Comparison of ENCODE assay signal across 8 mouse cellular contexts in genomic region chr6:86599951-86600414, GRCm38 (mm10). TPM values are rescaled to one million over a fixed set of nuclear protein-coding genes. Genes with fewer than 3 reads are reported as not detected.
DNase-seq lines count a peak whose midpoint lies in the region; ATAC-seq and TF ChIP-seq lines count a peak whose summit lies in the region.

No protein-coding gene starts in this region.

- intact Hi-C loops in gastrocnemius, adult 2 months (cut with DNase I), result loop anchor here (5.0 kb wide), 1 partner anchor 67 kb away; the partner anchor contains the start of gene Mxd1

- TF ChIP-seq EP300 in lung, postnatal 0 days (IDR thresholded peaks at IDR 0.05), result peak; percentile 77
- peak; percentile 7 for TF ChIP-seq EP300 in stomach, postnatal 0 days (optimal IDR thresholded peaks at IDR 0.05)

- TF ChIP-seq CTCF in gastrocnemius, adult 2 months (IDR thresholded peaks at IDR 0.05), result no peak
- TF ChIP-seq CTCF in intestine, postnatal 0 days (IDR thresholded peaks at IDR 0.05; ENCODE audit: low read depth), result no peak
- no peak for TF ChIP-seq CTCF in lung, postnatal 0 days (IDR thresholded peaks at IDR 0.05)
- no peak for TF ChIP-seq CTCF in stomach, postnatal 0 days (IDR thresholded peaks at IDR 0.05; ENCODE audit: low read depth)

- no peak overlapping the region for H3K4me2 ChIP-seq in liver, embryonic 11.5 days
- 0 out of 2 replicates have a peak overlapping the region, but pooled peaks have one; percentile 21 for H3K4me2 ChIP-seq in intestine, postnatal 0 days (replicated peaks; ENCODE audit: low read depth)
- no peak overlapping the region for H3K4me2 ChIP-seq in lung, postnatal 0 days (replicated peaks; ENCODE audit: low read depth, low read length)
- H3K4me2 ChIP-seq in stomach, postnatal 0 days (replicated peaks; ENCODE audit: low read depth), result no peak overlapping the region

- no peak for ATAC-seq in liver, embryonic 11.5 days (replicated peaks; ENCODE audit: low FRiP score)
- ATAC-seq in activated CD4-positive, CD25-positive, alpha-beta regulatory T cell, adult 4 months, result peak; percentile 85
- ATAC-seq in intestine, postnatal 0 days, result no peak
- peak; percentile 86 for ATAC-seq in lung, postnatal 0 days
- peak; percentile 75 for ATAC-seq in stomach, postnatal 0 days (ENCODE audit: low FRiP score, low TSS enrichment)

- no peak overlapping the region for H3K27ac ChIP-seq in liver, embryonic 11.5 days (ENCODE audit: low read depth, low read length)
- peak overlapping the region; percentile 31; the same call in 1 of the 2 replicates for H3K27ac ChIP-seq in gastrocnemius, adult 2 months
- peak overlapping the region; percentile 75; the same call in 1 of the 2 replicates for H3K27ac ChIP-seq in intestine, postnatal 0 days (ENCODE audit: low read depth, low read length)
- peak overlapping the region; percentile 62 for H3K27ac ChIP-seq in lung, postnatal 0 days (ENCODE audit: low read length)
- peak overlapping the region; percentile 89 for H3K27ac ChIP-seq in stomach, postnatal 0 days (replicated peaks)

- DNase-seq in liver, result peak; percentile 69
- DNase-seq in liver, embryonic 11.5 days (ENCODE audit: low spot score), result no peak
- peak; percentile 75 for DNase-seq in gastrocnemius, adult 2 months
- peak; percentile 89 for DNase-seq in lung, postnatal 0 days (ENCODE audit: low spot score)
- DNase-seq in stomach, postnatal 0 days (ENCODE audit: low spot score), result peak; percentile 92
- DNase-seq in yolk sac, embryonic 10.5 days (ENCODE audit: low spot score), result no peak

- H3K4me3 ChIP-seq in liver, embryonic 11.5 days (ENCODE audit: low read depth, low read length), result no peak overlapping the region
- H3K4me3 ChIP-seq in gastrocnemius, adult 2 months, result no peak overlapping the region
- no peak overlapping the region for H3K4me3 ChIP-seq in intestine, postnatal 0 days (ENCODE audit: low read depth, low read length)
- no peak overlapping the region for H3K4me3 ChIP-seq in lung, postnatal 0 days (ENCODE audit: low read depth, low read length)
- no peak overlapping the region for H3K4me3 ChIP-seq in stomach, postnatal 0 days (ENCODE audit: low read depth, low read length)

- no peaks in the 10 kb centered on the region for H3K9me3 ChIP-seq in liver, embryonic 11.5 days (ENCODE audit: control insufficient read depth, low read length)
- no peaks in the 10 kb centered on the region for H3K9me3 ChIP-seq in intestine, postnatal 0 days (ENCODE audit: control insufficient read depth)
- H3K9me3 ChIP-seq in lung, postnatal 0 days (ENCODE audit: low read length), result no peaks in the 10 kb centered on the region
- H3K9me3 ChIP-seq in stomach, postnatal 0 days (ENCODE audit: control insufficient read depth, low read length), result no peaks in the 10 kb centered on the region

- 53% methylated on average over 6 of the region's 6 CpGs for WGBS in liver, embryonic 11.5 days
- WGBS in intestine, postnatal 0 days, result 11% methylated on average over 6 of the region's 6 CpGs
- WGBS in lung, postnatal 0 days, result 4% methylated on average over 6 of the region's 6 CpGs
- 9% methylated on average over 6 of the region's 6 CpGs for WGBS in stomach, postnatal 0 days

- no peak overlapping the region for H3K9ac ChIP-seq in liver, embryonic 11.5 days (ENCODE audit: low read depth, low read length)
- H3K9ac ChIP-seq in intestine, postnatal 0 days (ENCODE audit: low read depth, low read length), result no peak overlapping the region
- no peak overlapping the region; the same call in 1 of the 2 replicates for H3K9ac ChIP-seq in lung, postnatal 0 days (replicated peaks; ENCODE audit: low read depth)
- no peak overlapping the region for H3K9ac ChIP-seq in stomach, postnatal 0 days (ENCODE audit: low read length)

- H3K4me1 ChIP-seq in liver, embryonic 11.5 days (replicated peaks; ENCODE audit: control insufficient read depth, insufficient read depth, low read length), result peaks cover 8% of the 10 kb centered on the region
- H3K4me1 ChIP-seq in intestine, postnatal 0 days (replicated peaks; ENCODE audit: control insufficient read depth, insufficient read depth, low read length), result 0 out of 2 replicates have a peak, but pooled peaks cover 10% of the 10 kb centered on the region
- peaks cover 9% of the 10 kb centered on the region for H3K4me1 ChIP-seq in lung, postnatal 0 days (ENCODE audit: insufficient read depth, low read depth, low read length)
- H3K4me1 ChIP-seq in stomach, postnatal 0 days (replicated peaks; ENCODE audit: control insufficient read depth, insufficient read depth), result peaks cover 5% of the 10 kb centered on the region; the same call in 1 of the 2 replicates

- peaks cover 4% of the 10 kb centered on the region; the same call in 1 of the 2 replicates for H3K27me3 ChIP-seq in liver, embryonic 11.5 days (replicated peaks; ENCODE audit: control insufficient read depth, insufficient read depth, low read length)
- H3K27me3 ChIP-seq in intestine, postnatal 0 days (replicated peaks; ENCODE audit: control insufficient read depth, insufficient read depth, low read length), result no peaks in the 10 kb centered on the region
- H3K27me3 ChIP-seq in lung, postnatal 0 days (replicated peaks; ENCODE audit: insufficient read depth, low read length), result no peaks in the 10 kb centered on the region
- H3K27me3 ChIP-seq in stomach, postnatal 0 days (ENCODE audit: control insufficient read depth, insufficient read depth, low read length), result no peaks in the 10 kb centered on the region

- no peaks in the 10 kb centered on the region for H3K36me3 ChIP-seq in liver, embryonic 11.5 days (ENCODE audit: control insufficient read depth, insufficient read depth, low read length)
- H3K36me3 ChIP-seq in intestine, postnatal 0 days (ENCODE audit: control insufficient read depth, insufficient read depth), result no peaks in the 10 kb centered on the region
- H3K36me3 ChIP-seq in lung, postnatal 0 days (ENCODE audit: insufficient read depth, low read length), result no peaks in the 10 kb centered on the region
- no peaks in the 10 kb centered on the region for H3K36me3 ChIP-seq in stomach, postnatal 0 days (ENCODE audit: control insufficient read depth, insufficient read depth, low read length)

RNA-seq across cellular contexts. Expression of gene Asprv1, which starts 28.0 kb away (rescaled TPM):
- polyA plus RNA-seq in liver, embryonic 11.5 days (2014; fragmentation: Nextera tagmentation; extraction: Ambion mirVana), result 0.19 and 0.36 TPM in 2 replicates
- polyA plus RNA-seq in activated CD4-positive, CD25-positive, alpha-beta regulatory T cell, adult 4 months (2017; shearing (Covaris generic)), result under 1 TPM; 0.29 to 0.31 TPM
- not detected for total RNA-seq in gastrocnemius, adult 2 months (2021)
- 1.3 and 1.6 TPM in 2 replicates for polyA plus RNA-seq in intestine, postnatal 0 days (2015; fragmentation: Nextera tagmentation; extraction: Ambion mirVana)
- polyA plus RNA-seq in lung, postnatal 0 days (2015; fragmentation: Nextera tagmentation; extraction: Ambion mirVana), result 4.4 and 4.6 TPM in 2 replicates
- 2,145 and 2,418 TPM in 2 replicates for polyA plus RNA-seq in stomach, postnatal 0 days (2015; fragmentation: Nextera tagmentation; extraction: Ambion mirVana)

Comparison
In these comparisons a context has a peak if more than half of its experiments do, and no peak if none do; other contexts are left out.
1. DNase-seq: peak in liver (single experiment), gastrocnemius, adult 2 months (single experiment), lung, postnatal 0 days (single experiment) and stomach, postnatal 0 days (single experiment); none in liver, embryonic 11.5 days (single experiment) and yolk sac, embryonic 10.5 days (single experiment).
2. ATAC-seq: peak in activated CD4-positive, CD25-positive, alpha-beta regulatory T cell, adult 4 months (single experiment), lung, postnatal 0 days (single experiment) and stomach, postnatal 0 days (single experiment); none in liver, embryonic 11.5 days (single experiment) and intestine, postnatal 0 days (single experiment).
3. RNA of gene Asprv1, which starts 28.0 kb away (polyA plus RNA-seq): 2,145 to 2,418 TPM in stomach, postnatal 0 days; 4.4 to 4.6 TPM in lung, postnatal 0 days, 1.3 to 1.6 TPM in intestine, postnatal 0 days, 0.19 to 0.36 TPM in liver, embryonic 11.5 days and 0.29 to 0.31 TPM in activated CD4-positive, CD25-positive, alpha-beta regulatory T cell, adult 4 months; every median in the first group is over 100 times any median in the second.